Mouse (Mus musculus) megakaryocyte, embryonic 14.5 days (primary cell): ENCODE measurements at regions not wholly inside any gene's neighbourhood (a gene's known extent, or its start where the extent isn't known, plus 50 kb on each side); places are given as distances from the start of the nearest gene placed in this dataset.

ENCODE experiments used
- FLI1 ChIP-seq: IDR thresholded peaks from 2 replicates; pipeline ENCODE4 v1.6.1; 2012; ENCODE audit warnings: low read length, inconsistent platforms, mixed read lengths
- GATA1 ChIP-seq: IDR thresholded peaks from 3 replicates; pipeline ENCODE4 v1.6.1; 2012; ENCODE audit warnings: mixed read lengths, low read length, inconsistent platforms, borderline replicate concordance

DNA sequence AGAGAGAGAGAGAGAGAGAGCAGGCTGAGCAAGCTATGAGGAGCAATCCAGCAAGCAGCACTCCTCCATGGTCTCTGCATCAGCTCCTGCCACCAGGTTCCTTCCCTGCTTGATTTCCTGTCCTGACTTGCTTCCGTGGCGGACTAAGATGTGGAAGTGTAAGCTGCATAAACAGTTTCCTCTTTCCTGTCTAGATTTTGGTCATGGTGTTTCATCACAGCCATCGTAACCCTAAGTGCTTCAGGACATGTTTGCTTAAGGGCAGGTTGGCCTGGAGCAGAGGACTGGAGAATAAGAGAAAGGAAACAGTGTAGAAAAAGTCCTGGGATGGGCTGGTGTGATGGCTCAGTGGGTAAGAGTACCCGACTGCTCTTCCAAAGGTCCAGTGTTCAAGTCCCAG, 133.9 kb downstream of the Dyrk2 start:
- TF ChIP-seq GATA1, result no peak
- TF ChIP-seq FLI1, result no peak
